Mouse (Mus musculus): ENCODE data around the gene Tnf. TPM values are rescaled to one million over a fixed set of nuclear protein-coding genes. Genes with fewer than 3 reads are reported as not detected.

Tnf gene
- total and polyA plus RNA-seq, 3 experiments = 18.8 to 25.2 (median 20.8) TPM

- no peaks in the 10 kb centered on the region for H3K27me3 ChIP-seq (replicated peaks)
- TF ChIP-seq SIN3A (IDR thresholded peaks at IDR 0.05; ENCODE audit: low read length) = no peak
- no peak for TF ChIP-seq CTCF (conservative IDR thresholded peaks at IDR 0.05 in 1 of 2, IDR thresholded peaks at IDR 0.05 in 1 of 2; ENCODE audit: low read depth in 2 of 2, low read length in 2 of 2)
- no peak for TF ChIP-seq MYC (IDR thresholded peaks at IDR 0.05; ENCODE audit: low read depth, low read length)
- TF ChIP-seq RAD21 (IDR thresholded peaks at IDR 0.05; ENCODE audit: low read depth, low read length) = no peak
- TF ChIP-seq TBP (conservative IDR thresholded peaks at IDR 0.05; ENCODE audit: low read depth, low read length) = no peak
- TF ChIP-seq ELF1 (IDR thresholded peaks at IDR 0.05; ENCODE audit: low read depth, low read length) = no peak
- TF ChIP-seq IRF4 (IDR thresholded peaks at IDR 0.05; ENCODE audit: low read depth, low read length) = no peak
- no peak for TF ChIP-seq ZNF384 (IDR thresholded peaks at IDR 0.05; ENCODE audit: low read depth, low read length)
- no peak for TF ChIP-seq CHD1 (IDR thresholded peaks at IDR 0.05; ENCODE audit: low read depth, low read length)
- TF ChIP-seq PAX5 (IDR thresholded peaks at IDR 0.05; ENCODE audit: low read length) = no peak
- TF ChIP-seq SMC3 (IDR thresholded peaks at IDR 0.05; ENCODE audit: low read depth, low read length) = no peak
- no peak for TF ChIP-seq NRF1 (IDR thresholded peaks at IDR 0.05; ENCODE audit: low read depth, low read length)
- TF ChIP-seq JUN (IDR thresholded peaks at IDR 0.05; ENCODE audit: insufficient read depth, low read depth, low read length) = no peak
- TF ChIP-seq MXI1 (IDR thresholded peaks at IDR 0.05; ENCODE audit: low read depth, low read length) = no peak
- TF ChIP-seq POLR2A (IDR thresholded peaks at IDR 0.05; ENCODE audit: low read depth, low read length) = no peak
- no peak for TF ChIP-seq JUND (conservative IDR thresholded peaks at IDR 0.05; ENCODE audit: low read depth, low read length)
- TF ChIP-seq GABPA (IDR thresholded peaks at IDR 0.05; ENCODE audit: insufficient replicate concordance, low read depth, low read length) = no peak
- TF ChIP-seq POLR2AphosphoS2 (IDR thresholded peaks at IDR 0.05; ENCODE audit: low read depth, low read length) = no peak
- no peak for DNase-seq (ENCODE audit: extremely low read depth)
- no peak within 1 kb of the TSS for H3K4me3 ChIP-seq (replicated peaks in 1 of 3; ENCODE audit: low read depth in 2 of 3, low read length in 2 of 3, poor library complexity in 1 of 3)
- H3K4me1 ChIP-seq (ENCODE audit: control insufficient read depth in 1 of 2, insufficient read depth in 2 of 2) = peaks cover 17 to 50% of the 10 kb centered on the region in 2 experiments
- H3K36me3 ChIP-seq (replicated peaks in 1 of 2; ENCODE audit: control insufficient read depth in 1 of 2, insufficient read depth in 1 of 2, low read length in 1 of 2) = no peaks in the 10 kb centered on the region
- in situ Hi-C loops (cut with MboI; ENCODE audit: low pct_ligation_motif_present, low pct_unique_long_range_greater_than_20kb, low sequenced_read_pairs) (no loop called here), dilution Hi-C loops (cut with MboI; ENCODE audit: extremely low pct_ligation_motif_present, extremely low pct_unique_long_range_greater_than_20kb, low sequenced_read_pairs) (no loop called here)
- peak within 1 kb of the TSS; percentile 96 for H3K27ac ChIP-seq (ENCODE audit: insufficient read depth, low read depth)
- peak within 1 kb of the TSS; percentile 3; the same call in 1 of the 2 replicates for H3K4me2 ChIP-seq (ENCODE audit: insufficient read depth, low read depth, poor library complexity, severe bottlenecking)
- no peaks in the 10 kb centered on the region for H3K9me3 ChIP-seq (replicated peaks; ENCODE audit: low read length)
- peak within 1 kb of the TSS; percentile 21; the same call in 1 of the 2 replicates for H3K9ac ChIP-seq (ENCODE audit: insufficient read depth, low read depth)
- H3K79me2 ChIP-seq (replicated peaks; ENCODE audit: control insufficient read depth, extremely low read depth, insufficient read depth, poor library complexity, severe bottlenecking) = no peaks in the 10 kb centered on the region
These were observed 25.8 kb downstream of the Tnf start, which contains the start of gene Aif1 for GRCm38 (mm10) chr17:35175968-35176367. TSS of gene Aif1 (minus strand) at chr17:35176068.

DNA sequence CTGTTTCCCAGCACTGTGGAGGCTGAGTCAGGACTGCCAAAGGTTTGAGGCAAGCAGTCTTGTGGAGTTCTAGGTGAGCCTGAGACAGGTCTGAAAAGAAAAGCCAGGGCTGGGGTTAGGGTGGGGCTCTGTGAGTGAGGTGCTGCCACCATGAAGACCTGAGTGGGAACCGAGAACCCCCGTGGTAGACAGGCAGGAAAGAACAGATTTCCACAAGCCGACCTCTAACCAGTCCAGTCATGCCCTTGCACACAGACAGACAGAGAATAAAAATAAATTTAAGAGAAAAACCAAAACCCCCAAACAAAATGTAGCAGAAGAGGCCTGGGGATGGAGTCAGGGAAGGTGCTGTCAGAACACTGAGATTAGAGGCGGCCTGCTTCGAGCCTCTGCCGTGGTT is 26.4 kb downstream of the Tnf start:
- Histone ChIP-seq H3K4me1 (ENCODE audit: control insufficient read depth in 1 of 2, insufficient read depth in 2 of 2) (peaks cover 17 to 53% of the 10 kb centered on the region in 2 experiments), H3K9ac (ENCODE audit: insufficient read depth, low read depth) (peak overlapping the region; percentile 21; the same call in 1 of the 2 replicates), H3K9me3 (replicated peaks; ENCODE audit: low read length) (no peaks in the 10 kb centered on the region), H3K79me2 (replicated peaks; ENCODE audit: control insufficient read depth, extremely low read depth, insufficient read depth, poor library complexity, severe bottlenecking) (no peaks in the 10 kb centered on the region), H3K4me3 (replicated peaks in 1 of 3; ENCODE audit: low read depth in 2 of 3, low read length in 2 of 3, poor library complexity in 1 of 3) (no peak overlapping the region), H3K27ac (ENCODE audit: insufficient read depth, low read depth) (peak overlapping the region; percentile 96), H3K4me2 (ENCODE audit: insufficient read depth, low read depth, poor library complexity, severe bottlenecking) (peak overlapping the region; percentile 3; the same call in 1 of the 2 replicates), H3K27me3 (replicated peaks) (no peaks in the 10 kb centered on the region), H3K36me3 (replicated peaks in 1 of 2; ENCODE audit: control insufficient read depth in 1 of 2, insufficient read depth in 1 of 2, low read length in 1 of 2) (no peaks in the 10 kb centered on the region)
- in situ Hi-C loops (cut with MboI; ENCODE audit: low pct_ligation_motif_present, low pct_unique_long_range_greater_than_20kb, low sequenced_read_pairs) = no loop called here
- peak; percentile 60; the same call in 1 of the 2 replicates for TF ChIP-seq CHD1 (IDR thresholded peaks at IDR 0.05; ENCODE audit: low read depth, low read length)
- TF ChIP-seq ZKSCAN1 (IDR thresholded peaks at IDR 0.05; ENCODE audit: borderline replicate concordance, low read depth, low read length) = no peak
- peak; percentile 58; the same call in 1 of the 2 replicates for TF ChIP-seq MEF2A (IDR thresholded peaks at IDR 0.05; ENCODE audit: borderline replicate concordance, low read depth, low read length)
- peak; percentile 18; the same call in 1 of the 2 replicates for TF ChIP-seq POLR2A (IDR thresholded peaks at IDR 0.05; ENCODE audit: low read depth, low read length)
- TF ChIP-seq ZC3H11A (IDR thresholded peaks at IDR 0.05; ENCODE audit: low read depth, low read length) = no peak
- peak; percentile 61; the same call in 1 of the 2 replicates for TF ChIP-seq IRF4 (IDR thresholded peaks at IDR 0.05; ENCODE audit: low read depth, low read length)
- TF ChIP-seq BHLHE40 (IDR thresholded peaks at IDR 0.05; ENCODE audit: low read depth, low read length) = peak; percentile 7; the same call in 1 of the 2 replicates
- TF ChIP-seq MAZ (IDR thresholded peaks at IDR 0.05; ENCODE audit: low read depth, low read length) = peak; percentile 45; the same call in 1 of the 2 replicates
- no peak for TF ChIP-seq JUND (conservative IDR thresholded peaks at IDR 0.05; ENCODE audit: low read depth, low read length)
- TF ChIP-seq TCF12 (IDR thresholded peaks at IDR 0.05; ENCODE audit: low read depth, low read length) = peak; percentile 30; the same call in 1 of the 2 replicates
- dilution Hi-C loops (cut with MboI; ENCODE audit: extremely low pct_ligation_motif_present, extremely low pct_unique_long_range_greater_than_20kb, low sequenced_read_pairs) = no loop called here
- DNase-seq (ENCODE audit: extremely low read depth) = no peak

Data from CH12.LX (cell line).